Mouse (Mus musculus): ENCODE results near the gene 4930558K02Rik.

4930558K02Rik gene

GRCm38 (mm10) chr1:161897235-161897634, 82.2 kb downstream of the 4930558K02Rik start:
- DNase-seq: no peak

- peak; percentile 67 for DNase-seq
These were observed 83.3 kb downstream of the 4930558K02Rik start for GRCm38 (mm10) chr1:161896130-161896529.

GRCm38 (mm10) chr1:161895014-161895413, 84.4 kb downstream of the 4930558K02Rik start:
- no peak for DNase-seq

- DNase-seq: no peak
These were observed 84.9 kb downstream of the 4930558K02Rik start for GRCm38 (mm10) chr1:161894553-161894952.

GRCm38 (mm10) chr1:161894126-161894525, 85.3 kb downstream of the 4930558K02Rik start:
- DNase-seq: no peak

Measured in retina, postnatal 1 day (tissue).